Mouse (Mus musculus): Measurements from ENCODE around the gene Thap12.

DNA sequence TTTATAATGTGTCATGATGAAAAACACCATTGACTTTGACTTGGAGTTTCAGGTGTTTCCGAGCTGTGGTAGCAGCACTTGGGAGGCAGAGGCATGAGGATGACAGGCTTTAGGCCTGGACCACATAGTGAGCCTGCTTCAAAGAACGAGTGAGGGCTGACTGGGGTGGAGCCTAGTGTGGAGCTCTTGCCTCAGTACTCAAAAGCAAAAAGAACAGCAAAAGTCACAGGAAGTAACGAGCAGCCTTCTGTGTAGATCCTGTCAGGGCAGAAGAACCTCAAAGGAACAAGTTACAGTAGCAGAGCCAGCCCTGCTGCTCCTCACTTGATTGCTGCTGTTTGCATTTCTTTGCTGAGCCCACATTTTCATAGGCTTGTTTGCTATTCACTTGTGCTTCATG is 14.5 kb downstream of the Thap12 start:
- TF ChIP-seq POLR2A (IDR thresholded peaks at IDR 0.05; ENCODE audit: extremely low read depth, insufficient read depth, low read length) (no peak), CTCF (IDR thresholded peaks at IDR 0.05; ENCODE audit: extremely low read depth, insufficient read depth, low read length) (no peak)

Data from cortical plate, adult 2 months (tissue).